Mouse (Mus musculus): Measurements from ENCODE around the gene Klhdc1.
A peak's percentile ranks its signal among the peaks of the same experiment; 100 is the strongest.

The Klhdc1 gene

DNA sequence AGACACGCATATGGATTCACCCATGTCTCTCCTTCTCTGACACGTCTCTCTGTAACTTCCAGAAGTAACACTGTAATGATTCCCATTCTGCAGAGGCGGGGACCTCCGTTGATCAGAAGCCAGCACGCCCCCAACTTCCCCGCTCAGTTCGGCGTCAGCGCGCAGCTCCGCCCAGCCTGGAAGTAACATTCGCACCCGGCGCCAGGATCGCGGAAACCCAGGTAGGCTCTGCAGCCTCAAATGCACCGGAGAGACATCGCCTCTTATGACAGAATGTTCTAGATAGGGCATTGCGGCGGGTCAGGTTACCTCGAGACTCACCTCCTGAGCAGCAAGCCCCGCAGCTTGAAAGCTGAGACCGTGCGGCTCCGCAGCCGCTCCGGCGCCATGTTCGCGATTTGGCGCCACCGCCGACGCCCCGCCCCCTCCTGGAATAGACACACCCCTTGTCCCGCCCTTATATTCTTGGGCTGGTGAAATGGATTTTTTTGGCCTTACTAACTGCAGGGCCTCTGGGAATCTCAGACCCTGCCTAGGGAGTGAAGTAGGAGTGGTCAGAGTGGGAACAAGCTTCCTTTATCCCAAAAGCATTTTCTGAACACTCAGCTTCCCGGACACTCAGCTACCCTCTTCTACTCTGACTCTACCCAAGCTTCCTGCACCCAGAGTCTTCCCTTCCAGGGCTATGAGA is 13.1 kb upstream of the Klhdc1 start, which contains the start of gene Pole2:
Gene Pole2, minus strand, starts transcription at position 420 of the 691 bp plus-strand sequence.
- DNase-seq (ENCODE audit: low read depth, low spot score) = peak; percentile 87

DNA sequence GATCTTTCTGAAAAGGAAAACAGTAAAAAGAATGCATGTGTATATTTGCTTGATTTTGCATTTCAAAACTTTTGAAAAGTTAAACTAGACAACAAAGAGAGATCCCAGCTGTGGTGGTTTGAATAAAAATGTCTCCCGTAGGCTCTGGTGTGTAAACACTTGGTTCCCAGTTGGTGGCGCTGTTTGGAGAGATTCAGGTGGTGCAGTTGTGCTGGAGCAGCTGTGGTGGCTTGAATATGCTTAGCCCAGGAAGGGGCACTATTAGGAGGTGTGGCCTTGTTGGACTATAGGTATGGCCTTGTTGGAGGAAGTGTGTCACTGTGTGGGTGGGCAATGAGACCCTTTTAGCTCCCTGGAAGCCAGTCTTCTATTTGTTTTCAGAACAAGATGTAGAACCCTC is 11.7 kb upstream of the Klhdc1 start:
- DNase-seq (ENCODE audit: low read depth, low spot score) = peak; percentile 68

DNA sequence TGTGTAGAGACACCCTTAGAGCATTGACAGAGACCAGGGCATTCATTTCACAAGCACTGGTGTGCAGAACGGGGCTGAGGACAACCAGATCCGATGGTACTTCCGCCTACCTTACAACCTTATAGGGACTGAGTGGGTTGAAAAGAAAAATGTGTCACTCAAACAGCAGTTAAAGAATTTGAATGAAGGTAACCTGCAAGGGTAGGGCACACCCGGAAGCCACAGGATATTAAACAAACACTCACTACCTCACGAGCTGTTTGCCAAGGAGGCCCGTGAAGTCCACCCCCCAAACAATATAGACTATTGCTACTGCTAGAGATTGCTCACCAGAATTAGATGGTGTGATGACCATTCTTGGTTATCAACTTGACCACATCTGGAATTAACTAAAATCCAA is 5.2 kb upstream of the Klhdc1 start:
- DNase-seq (ENCODE audit: low read depth, low spot score) = no peak

DNA sequence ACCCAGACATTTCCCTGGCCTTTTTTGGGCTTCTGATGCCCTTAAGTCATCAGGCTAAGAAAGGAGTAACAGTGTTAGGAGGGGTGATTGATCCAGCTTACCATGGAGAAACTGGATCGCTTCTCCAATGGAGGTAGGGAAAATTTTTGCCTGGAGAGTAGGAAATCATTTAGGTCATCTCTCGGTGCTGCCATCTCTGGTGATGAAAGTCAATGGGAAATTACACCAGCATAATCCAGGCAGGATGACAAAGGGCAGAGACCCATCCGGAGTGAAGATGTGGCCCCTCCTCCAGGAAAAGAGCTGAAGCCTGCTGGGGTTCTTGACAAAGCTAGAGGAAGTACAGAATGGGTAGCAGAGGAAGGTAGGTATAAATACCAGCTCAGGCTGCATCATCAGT is 2.7 kb upstream of the Klhdc1 start:
- DNase-seq (ENCODE audit: low read depth, low spot score) = no peak

DNA sequence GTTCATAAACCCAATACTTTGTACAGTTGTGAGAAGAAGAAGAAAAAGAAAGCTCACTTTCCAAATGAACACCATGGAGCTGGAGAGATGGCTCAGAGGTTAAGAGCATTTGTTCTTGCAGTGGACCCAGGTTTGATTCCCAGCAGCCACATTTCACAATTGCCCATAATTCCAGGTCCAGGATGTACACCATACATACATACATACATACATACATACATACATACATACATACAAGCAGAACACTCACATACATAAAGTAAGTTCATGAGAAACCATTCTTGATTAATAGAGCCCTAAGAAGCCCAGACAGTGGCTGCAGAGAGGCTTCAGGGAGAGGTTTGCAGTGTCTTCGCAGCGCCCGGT is 412 bp downstream of the Klhdc1 start:
- DNase-seq (ENCODE audit: low read depth, low spot score) = no peak

DNA sequence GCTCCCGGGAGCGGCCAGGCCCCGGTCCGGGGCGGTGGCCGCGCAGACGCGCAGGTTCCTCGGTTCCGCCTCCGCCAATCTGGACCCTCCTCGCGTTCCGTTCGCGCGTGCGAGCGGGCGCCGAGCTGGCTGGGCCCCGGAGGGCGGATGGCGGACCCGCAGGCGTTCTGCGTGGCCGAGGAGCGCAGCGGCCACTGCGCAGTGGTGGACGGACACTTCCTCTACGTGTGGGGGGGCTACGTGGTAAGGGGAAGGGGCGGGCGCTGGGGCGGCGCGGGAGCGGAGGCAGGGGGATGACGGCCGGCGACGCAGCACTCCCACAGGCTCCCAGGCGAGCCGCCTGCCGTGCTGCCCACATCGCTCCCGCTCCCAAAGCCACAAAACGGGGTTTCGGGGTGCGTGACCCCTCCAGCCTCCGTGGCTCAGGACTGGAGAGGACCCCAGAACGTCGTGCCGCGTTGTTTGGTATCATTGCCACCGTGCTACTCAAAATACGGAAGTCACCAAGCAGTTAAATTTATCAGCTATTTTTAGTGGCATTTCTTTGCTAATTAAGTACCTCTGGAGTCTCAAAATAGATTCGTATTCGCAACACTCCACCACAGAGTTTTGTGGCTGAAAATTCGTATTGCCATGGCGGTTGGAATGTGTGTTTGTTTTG is 925 bp downstream of the Klhdc1 start:
- peak; percentile 77 for DNase-seq (ENCODE audit: low read depth, low spot score)

DNA sequence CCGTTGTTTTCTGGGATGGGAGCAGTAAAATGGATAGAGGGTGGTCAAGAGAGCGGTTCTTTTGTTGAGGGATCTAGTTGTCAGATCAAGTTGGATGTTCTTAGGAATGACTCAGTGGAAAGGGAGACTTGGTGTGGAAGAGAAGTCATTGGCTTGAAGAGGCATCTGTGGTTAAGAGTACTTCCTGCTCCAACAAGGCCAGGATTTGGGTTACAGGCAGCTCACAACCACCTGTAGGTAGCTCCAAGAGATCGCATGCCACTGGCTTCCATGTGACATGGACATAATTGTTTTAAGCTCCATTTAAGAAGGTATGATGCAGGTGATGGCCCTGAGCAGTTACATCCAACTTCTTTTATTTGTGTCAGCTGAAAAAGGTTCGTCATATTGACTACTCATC is 8.8 kb downstream of the Klhdc1 start:
- DNase-seq (ENCODE audit: low read depth, low spot score) = no peak

DNA sequence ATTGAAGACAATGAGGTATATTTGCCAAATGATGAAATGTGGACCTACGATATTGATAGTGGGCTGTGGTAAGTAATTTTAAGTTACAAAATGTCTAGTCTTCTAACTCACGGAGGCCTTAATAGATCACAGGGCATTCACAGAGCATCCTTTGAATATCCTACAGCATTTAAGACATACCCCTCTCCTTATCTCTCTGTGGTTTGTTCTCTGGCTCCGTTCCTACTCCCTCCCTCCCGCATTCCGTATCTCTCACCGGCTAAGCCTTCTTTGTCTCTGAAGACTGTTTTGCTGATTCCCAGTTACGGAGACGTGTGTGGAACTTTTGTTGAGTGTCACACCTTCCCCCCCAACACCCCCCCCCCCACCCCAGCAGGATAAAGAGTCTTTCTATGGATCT is 9.8 kb downstream of the Klhdc1 start:
- DNase-seq (ENCODE audit: low read depth, low spot score) = no peak

DNA sequence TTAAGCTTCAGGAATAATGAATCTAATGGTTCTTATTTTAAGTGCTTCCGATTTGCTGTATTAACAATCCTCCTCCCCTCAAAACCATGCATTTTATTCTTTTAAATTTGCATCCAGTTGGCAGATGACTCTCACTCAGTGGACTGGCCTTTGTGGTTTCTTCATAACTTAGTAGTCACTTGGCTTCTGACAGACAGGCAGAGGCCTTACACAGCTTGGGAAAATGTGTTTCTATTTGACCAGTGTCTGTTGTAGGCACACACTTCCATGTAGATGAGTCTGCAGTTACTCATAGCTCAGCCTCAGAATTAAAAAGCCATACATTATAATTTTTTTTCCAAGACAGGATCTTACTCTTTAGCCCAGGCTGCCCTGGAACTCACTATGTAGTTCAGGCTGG is 12.8 kb downstream of the Klhdc1 start:
- no peak for DNase-seq (ENCODE audit: low read depth, low spot score)

DNA sequence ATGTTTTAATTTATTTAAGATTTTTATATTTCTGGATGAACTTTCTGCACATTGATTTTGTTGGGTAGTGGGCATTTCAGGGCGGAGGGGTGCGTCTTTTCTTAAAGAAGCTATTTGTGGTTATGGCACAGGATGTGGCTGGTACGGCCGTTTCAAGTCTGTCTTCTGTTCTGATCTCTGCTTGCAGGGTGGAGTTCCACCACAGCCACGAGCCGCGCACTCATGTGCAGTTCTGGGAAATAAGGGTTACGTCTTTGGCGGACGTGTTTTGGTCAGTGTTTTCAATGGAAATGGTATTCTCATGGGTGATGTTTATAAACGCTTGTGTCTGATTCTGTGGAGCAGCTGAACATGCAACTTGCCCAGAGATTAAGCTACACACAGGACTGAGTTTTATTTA is 16.9 kb downstream of the Klhdc1 start:
- DNase-seq (ENCODE audit: low read depth, low spot score) = peak; percentile 87

DNA sequence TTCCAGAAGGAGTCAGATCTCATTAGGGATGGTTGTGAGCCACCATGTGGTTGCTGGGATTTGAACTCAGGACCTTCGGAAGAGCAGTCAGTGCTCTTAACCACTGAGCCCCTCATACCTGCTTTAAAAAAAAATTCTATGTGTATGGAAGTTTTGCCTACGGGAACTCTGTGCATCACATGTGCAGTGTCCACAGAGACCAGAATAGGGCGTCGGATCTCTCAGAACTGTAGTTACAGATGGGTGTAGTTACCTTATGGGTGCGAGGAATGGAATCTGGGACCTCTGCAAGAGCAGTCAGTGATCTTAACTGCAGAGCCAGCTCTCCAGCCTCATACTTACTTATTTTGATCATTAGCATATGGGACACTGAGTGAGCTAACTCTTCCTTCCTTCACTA is 21.3 kb downstream of the Klhdc1 start:
- no peak for DNase-seq (ENCODE audit: low read depth, low spot score)

DNA sequence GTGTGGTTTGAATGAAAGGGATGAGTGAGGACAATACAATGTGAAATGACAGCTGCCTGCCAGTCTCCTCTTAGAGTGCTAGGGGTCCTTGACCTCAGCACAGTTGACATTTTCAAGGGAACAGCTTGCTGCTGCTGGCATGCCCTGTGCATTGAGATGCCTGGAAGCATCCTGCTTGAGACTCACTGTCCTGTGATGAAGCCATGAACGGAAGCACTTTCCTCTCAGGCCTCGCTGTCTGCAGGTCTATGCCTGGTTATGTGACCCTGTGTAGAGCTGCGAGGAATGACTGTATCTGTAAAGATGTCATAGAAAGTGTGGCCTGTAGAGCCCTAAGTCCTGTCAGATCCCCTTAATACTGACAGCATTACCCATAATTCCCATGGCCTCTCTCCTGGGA is 24.1 kb downstream of the Klhdc1 start:
- DNase-seq (ENCODE audit: low read depth, low spot score) = no peak

DNA sequence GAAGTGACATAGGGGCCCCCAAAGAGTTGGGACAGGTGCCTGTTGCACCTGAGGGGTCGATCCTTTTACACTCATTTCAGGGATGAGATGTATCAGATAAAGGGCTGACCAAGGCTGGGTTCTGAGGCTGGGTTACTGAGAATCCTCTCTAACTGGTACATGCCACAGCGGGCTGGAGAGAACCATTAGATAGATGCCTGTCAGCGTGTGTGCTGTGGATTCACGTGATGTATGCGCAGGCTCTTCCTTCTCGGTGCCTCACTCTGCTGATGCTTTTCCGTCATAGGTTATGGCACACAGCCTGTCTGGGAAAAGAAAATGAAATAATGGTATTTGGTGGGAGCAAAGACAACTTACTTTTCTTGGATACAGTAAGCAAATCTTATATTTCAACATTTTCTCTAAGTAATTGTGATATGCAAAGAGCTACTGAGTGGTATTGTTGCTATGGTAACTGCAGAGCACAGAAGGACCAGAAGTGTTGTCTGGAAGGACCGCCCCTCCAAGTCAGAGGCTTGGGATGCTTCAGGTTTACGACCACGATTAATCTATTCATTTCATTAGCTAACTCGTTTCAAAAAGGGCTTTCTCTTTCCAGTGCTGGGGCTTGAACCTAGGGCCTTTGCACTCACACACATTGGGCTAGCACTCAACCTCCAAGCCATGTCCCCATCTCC is 27.1 kb downstream of the Klhdc1 start:
- DNase-seq (ENCODE audit: low read depth, low spot score) = no peak

DNA sequence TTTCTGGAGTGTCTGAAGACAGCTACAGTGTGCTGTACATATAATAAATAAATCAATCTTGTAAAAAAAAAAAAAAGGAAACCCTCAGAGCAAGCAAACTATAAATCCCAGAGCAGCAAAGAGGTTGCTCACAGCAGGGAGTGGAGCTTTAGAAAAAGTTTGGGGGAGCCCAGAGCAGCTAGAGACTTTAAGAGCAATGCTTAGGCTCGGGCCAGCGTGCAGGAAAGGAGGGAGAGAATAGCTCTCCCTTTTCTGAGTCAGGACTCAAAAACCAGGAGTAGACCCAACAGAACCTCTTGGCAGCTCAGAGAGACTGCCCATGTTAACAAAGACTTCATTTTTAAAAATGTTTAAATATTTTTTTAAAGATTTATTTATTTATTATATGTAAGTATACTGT is 28.0 kb downstream of the Klhdc1 start:
- no peak for DNase-seq (ENCODE audit: low read depth, low spot score)

DNA sequence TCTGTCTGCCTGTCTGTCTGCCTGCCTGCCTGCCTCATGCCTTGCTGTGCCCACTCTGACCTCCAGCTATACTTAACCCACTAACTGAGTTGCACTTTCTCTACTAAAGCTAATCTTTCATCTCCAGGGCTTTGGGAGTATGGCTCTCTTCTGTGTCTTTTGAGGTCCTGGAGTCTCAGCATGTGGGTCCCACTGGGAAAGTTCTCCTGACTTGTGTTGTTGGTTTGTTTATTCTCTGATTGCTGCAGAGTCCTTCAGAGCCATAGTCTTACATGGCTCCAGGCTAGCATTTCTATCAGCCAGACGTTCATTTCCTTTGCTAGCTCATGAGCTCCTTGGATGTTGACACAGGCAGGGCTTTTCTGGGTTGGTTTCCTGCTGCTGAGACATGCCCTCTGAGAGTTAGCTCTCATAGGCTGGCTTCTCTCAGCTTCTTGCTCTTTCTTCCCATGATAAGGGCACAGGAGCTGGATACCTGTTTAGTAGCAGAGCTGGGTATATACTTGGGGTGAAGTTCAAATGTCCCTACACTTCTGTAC is 39.0 kb downstream of the Klhdc1 start:
- DNase-seq (ENCODE audit: low read depth, low spot score) = no peak

DNA sequence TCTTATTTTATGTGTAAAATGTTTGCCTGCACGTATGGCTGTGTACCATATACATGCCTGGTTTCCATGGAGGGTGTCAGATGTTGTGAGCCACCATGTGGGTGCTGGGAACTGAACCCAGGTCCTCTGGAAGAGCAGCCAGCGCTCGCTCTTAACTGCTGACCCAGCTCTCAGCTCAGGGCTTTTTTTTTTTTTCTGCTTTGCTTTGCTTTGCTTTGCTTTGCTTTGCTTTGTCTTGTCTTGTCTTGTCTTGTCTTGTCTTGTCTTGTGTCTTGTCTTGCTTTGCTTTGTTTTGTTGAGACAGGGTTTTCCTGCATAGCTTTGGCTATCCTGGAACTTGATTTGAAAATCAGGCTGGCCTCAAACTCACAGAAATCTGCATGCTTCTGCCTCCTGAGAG is 39.9 kb downstream of the Klhdc1 start:
- DNase-seq (ENCODE audit: low read depth, low spot score) = no peak

DNA sequence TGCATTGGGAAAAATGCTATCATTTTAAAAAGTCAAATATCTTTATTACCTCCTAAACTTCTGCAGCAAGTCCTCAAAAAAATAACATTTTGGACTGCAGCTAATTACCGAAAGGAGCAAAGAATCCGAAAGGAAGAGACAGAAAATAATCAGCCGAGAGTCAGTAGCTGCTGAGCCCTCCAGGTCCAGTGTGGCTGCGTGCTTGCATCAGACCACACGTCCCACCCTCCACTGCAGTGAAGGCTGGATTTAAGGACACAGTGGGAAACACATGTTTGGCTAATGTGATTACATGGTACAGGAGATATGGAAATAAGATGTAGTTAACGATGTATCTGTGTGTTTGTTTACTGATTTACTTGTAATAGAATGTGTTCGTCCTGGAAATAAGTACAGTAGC is 42.2 kb downstream of the Klhdc1 start:
- DNase-seq (ENCODE audit: low read depth, low spot score) = no peak

DNA sequence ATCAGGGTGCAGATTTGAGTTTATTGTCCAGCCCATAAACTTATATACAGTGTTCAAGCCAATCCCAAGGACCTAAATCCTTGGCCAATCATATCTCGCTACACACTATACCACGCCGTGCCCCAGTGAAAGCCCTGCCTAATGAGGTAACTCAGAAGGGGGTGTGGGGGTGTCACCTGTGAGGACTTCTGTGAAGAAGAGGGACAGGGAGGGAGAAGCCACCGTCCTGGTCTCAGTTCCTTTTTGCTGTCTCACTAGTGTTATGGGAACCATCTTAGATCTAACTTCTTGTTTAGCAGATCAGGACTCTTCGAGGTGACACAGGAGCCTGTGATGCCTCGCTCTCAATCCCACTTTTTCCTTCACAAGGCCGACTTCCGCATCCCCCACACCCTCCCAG is 46.6 kb downstream of the Klhdc1 start:
- no peak for DNase-seq (ENCODE audit: low read depth, low spot score)

DNA sequence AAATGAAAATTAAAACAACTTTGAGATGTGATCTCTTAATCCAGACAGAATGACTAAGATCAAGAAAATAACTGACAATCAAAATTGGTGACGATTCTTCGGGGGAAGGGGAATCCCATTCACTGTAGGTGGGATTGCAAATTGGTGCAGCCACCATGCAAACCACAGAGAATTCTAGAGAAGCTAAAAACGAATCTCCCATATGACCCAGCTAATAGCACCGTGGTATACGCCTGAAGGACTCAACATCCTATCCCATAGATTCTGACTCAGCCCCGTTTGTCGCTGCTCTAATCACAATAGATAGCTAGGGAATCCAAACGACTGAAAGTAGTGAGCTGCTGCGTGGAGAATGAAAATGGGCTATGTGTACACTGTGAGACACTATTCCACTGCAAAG is 47.7 kb downstream of the Klhdc1 start:
- DNase-seq (ENCODE audit: low read depth, low spot score) = no peak

DNA sequence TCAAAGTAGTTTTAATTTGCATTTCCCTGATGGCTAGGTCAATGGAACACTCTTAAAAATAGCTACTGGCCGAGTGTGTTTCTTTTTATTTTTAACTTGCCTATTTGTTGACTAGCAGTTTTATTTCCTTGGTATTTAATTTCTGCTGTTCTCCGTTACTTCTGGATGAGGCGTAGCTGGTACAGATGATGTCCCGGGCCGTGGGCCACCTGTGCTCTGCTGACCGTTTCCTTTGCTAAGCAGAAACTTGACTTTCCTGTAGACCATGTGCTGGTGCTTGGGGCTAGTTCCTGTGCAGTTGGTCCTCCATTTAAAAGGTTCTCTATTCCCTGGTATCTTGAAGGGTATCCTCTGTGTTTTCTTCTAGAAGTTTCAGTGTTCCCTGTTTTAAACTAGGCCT is 51.4 kb downstream of the Klhdc1 start:
- DNase-seq (ENCODE audit: low read depth, low spot score) = no peak

DNA sequence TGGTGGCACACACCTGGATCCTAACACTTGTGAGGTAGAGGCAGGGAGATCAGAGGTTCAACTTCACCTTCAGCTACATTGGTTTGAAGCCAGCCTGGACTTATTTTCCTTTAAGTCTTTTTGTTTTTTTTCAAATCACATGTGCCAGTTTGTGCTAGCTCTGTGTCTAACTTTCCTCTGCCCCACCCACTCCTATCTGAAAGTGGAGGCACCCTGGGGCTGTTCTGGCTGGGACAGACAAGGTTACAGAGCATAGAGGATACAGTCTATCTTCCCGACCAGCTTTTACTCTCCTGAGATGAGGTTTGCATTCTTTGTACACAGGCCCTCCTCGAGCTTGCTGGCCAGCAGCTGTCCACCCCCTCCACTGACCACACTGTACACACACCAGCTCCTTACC is 52.8 kb downstream of the Klhdc1 start:
- DNase-seq (ENCODE audit: low read depth, low spot score) = peak; percentile 14

DNA sequence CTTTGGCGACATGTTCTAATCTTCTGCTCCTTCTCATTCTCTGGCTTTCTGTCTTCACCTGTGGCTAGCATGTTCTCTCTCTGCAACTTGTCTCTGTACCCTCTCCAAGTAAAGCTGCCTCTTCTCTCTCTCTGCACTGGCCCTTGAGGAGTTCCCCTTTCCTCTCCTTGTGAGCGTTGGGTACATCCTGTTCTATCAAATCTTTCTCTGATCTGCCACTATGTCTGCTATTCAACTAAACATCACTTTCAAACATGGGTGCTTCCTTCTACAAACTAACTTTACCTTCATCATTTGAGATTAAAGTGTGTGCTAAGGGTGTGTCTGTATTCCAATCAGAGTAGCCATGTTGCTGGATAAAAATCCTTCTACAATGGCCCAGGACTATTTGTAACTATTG is 54.0 kb downstream of the Klhdc1 start:
- peak; percentile 52 for DNase-seq (ENCODE audit: low read depth, low spot score)

DNA sequence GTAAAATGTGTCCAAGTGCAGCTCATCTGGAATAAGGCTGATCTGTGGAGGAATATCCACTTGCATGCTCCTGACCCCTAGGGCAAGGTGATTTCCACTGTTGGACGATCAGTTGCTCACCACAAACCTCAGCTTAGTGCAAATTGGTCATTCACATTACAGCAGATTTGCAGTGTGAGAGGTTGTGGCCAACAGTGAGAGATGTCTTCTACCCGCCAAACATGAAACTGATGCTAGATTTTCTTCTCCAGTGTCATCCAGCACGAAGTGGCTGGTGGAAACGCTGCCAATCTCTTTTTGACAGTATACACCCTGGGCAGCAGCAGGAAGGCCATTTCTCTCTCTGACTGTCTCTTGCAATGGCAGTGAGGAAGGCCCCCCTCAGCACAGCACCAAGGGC is 54.7 kb downstream of the Klhdc1 start:
- peak; percentile 23 for DNase-seq (ENCODE audit: low read depth, low spot score)
